Mouse (Mus musculus): ENCODE measurements around the gene Pard3.

DNA sequence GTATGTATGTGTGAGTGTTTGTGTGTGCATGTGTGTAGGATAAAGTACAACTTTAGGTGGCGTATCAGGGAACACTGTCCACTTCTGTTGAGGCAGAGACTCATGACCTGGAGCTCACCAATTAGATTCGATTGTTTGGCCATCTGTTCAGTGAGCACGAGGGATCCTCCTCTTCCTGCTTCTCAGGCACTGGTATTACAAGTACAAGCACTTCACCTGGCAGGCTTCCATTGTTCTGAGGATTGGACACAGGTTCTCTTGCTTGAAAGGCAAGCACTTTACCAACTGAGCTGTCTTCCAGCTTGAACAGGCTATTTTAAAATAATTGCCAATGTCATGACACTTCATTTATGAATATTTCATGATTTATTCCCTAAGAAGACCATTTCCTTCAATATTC, 88.0 kb downstream of the Pard3 start:
- TF ChIP-seq CTCF (IDR thresholded peaks at IDR 0.05; ENCODE audit: low read depth) (no peak), EP300 (optimal IDR thresholded peaks at IDR 0.05) (no peak)

Measured in stomach, postnatal 0 days (tissue).